Mouse (Mus musculus): ENCODE data around the gene Slit2.

Slit2 gene

GRCm38 (mm10) chr5:48050637-48051314, 67.8 kb downstream of the Slit2 start:
- DNase-seq (ENCODE audit: low spot score): no peak

GRCm38 (mm10) chr5:48058612-48059011, 75.7 kb downstream of the Slit2 start:
- DNase-seq (ENCODE audit: low spot score): peak; percentile 12

- DNase-seq (ENCODE audit: low spot score): no peak
Measured at GRCm38 (mm10) chr5:48060715-48061114, 77.8 kb downstream of the Slit2 start.

GRCm38 (mm10) chr5:48078730-48079129, 95.8 kb downstream of the Slit2 start:
- no peak for DNase-seq (ENCODE audit: low spot score)

- DNase-seq (ENCODE audit: low spot score): no peak
Measured at GRCm38 (mm10) chr5:48081223-48081881, 98.4 kb downstream of the Slit2 start.

GRCm38 (mm10) chr5:48113400-48113799, 130.5 kb downstream of the Slit2 start:
- no peak for DNase-seq (ENCODE audit: low spot score)

GRCm38 (mm10) chr5:48114969-48115537, 132.1 kb downstream of the Slit2 start:
- DNase-seq (ENCODE audit: low spot score): no peak

- no peak for DNase-seq (ENCODE audit: low spot score)
Measured at GRCm38 (mm10) chr5:48122651-48123050, 139.7 kb downstream of the Slit2 start.

GRCm38 (mm10) chr5:48125770-48126423, 143.0 kb downstream of the Slit2 start:
- DNase-seq (ENCODE audit: low spot score): peak; percentile 44

- peak; percentile 15 for DNase-seq (ENCODE audit: low spot score)
Measured at GRCm38 (mm10) chr5:48129981-48130380, 147.0 kb downstream of the Slit2 start.

- peak; percentile 31 for DNase-seq (ENCODE audit: low spot score)
Measured at GRCm38 (mm10) chr5:48136571-48136970, 153.6 kb downstream of the Slit2 start.

GRCm38 (mm10) chr5:48138849-48139487, 156.0 kb downstream of the Slit2 start:
- no peak for DNase-seq (ENCODE audit: low spot score)

- DNase-seq (ENCODE audit: low spot score): no peak
Measured at GRCm38 (mm10) chr5:48139488-48139862, 156.5 kb downstream of the Slit2 start.

GRCm38 (mm10) chr5:48146082-48146481, 163.1 kb downstream of the Slit2 start:
- no peak for DNase-seq (ENCODE audit: low spot score)

GRCm38 (mm10) chr5:48160829-48161228, 177.9 kb downstream of the Slit2 start:
- no peak for DNase-seq (ENCODE audit: low spot score)

- DNase-seq (ENCODE audit: low spot score): no peak
Measured at GRCm38 (mm10) chr5:48181646-48182302, 198.8 kb downstream of the Slit2 start.

GRCm38 (mm10) chr5:48184358-48184757, 201.4 kb downstream of the Slit2 start:
- DNase-seq (ENCODE audit: low spot score): no peak

GRCm38 (mm10) chr5:48187819-48188218, 204.9 kb downstream of the Slit2 start:
- no peak for DNase-seq (ENCODE audit: low spot score)

GRCm38 (mm10) chr5:48199380-48199779, 216.4 kb downstream of the Slit2 start:
- DNase-seq (ENCODE audit: low spot score): no peak

- no peak for DNase-seq (ENCODE audit: low spot score)
Measured at GRCm38 (mm10) chr5:48215248-48215647, 232.3 kb downstream of the Slit2 start.

- no peak for DNase-seq (ENCODE audit: low spot score)
Measured at GRCm38 (mm10) chr5:48219624-48220155, 236.8 kb downstream of the Slit2 start.

GRCm38 (mm10) chr5:48225500-48225899, 242.6 kb downstream of the Slit2 start:
- no peak for DNase-seq (ENCODE audit: low spot score)

Measured in layer of hippocampus, adult 11-12 months (tissue).